Mouse (Mus musculus) C2C12 (cell line): ENCODE results near the gene Ccdc33.

Source experiments
- CEBPB ChIP-seq: IDR thresholded peaks from one replicate; pipeline ENCODE4 v1.6.1; 2011; ENCODE audit warnings: low read depth, mild to moderate bottlenecking, control low read depth, moderate library complexity
- CTCF ChIP-seq: IDR thresholded peaks from one replicate; pipeline ENCODE4 v1.5.1; 2011; ENCODE audit not compliant: control insufficient read depth, insufficient read depth, insufficient read length
- MAX ChIP-seq: IDR thresholded peaks from one replicate; pipeline ENCODE4 v1.6.1; 2011; ENCODE audit warnings: mild to moderate bottlenecking, control low read depth
- MYOD1 ChIP-seq: IDR thresholded peaks from one replicate; pipeline ENCODE4 v1.6.1; 2011; ENCODE audit warnings: low read depth; ENCODE audit not compliant: control insufficient read depth, insufficient read length
- MYOG ChIP-seq: IDR thresholded peaks from one replicate; pipeline ENCODE4 v1.6.1; 2011; ENCODE audit not compliant: control insufficient read depth, insufficient read length; ENCODE audit errors: extremely low read depth
- USF1 ChIP-seq: IDR thresholded peaks from one replicate; pipeline ENCODE4 v1.6.1; 2011; ENCODE audit warnings: low read depth, mild to moderate bottlenecking, control low read depth, moderate library complexity

DNA sequence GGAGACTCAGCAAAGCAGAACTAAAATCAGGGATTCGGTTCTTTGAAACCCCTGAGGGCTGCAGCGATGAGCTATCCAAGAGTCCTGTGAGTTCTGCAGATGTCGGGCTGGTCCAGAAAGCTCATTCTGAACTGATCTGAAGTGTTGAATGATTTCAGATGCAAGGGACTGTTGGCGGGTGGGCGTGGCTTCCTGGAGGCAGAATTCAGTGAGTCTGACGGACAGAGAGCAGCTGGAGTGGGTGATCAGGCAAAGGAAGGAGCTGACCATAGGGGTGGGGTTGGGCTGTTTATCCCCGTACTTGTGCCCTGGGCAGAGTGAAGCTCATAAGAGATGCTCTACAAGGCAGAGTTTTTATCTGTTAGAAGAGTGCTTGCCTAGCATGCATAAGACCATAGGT, 24.8 kb upstream of the Ccdc33 start:
- TF ChIP-seq MAX (no peak), CTCF (no peak), CEBPB (no peak), USF1 (no peak), MYOG (no peak), MYOD1 (peak; percentile 83)
